Mouse (Mus musculus): Measurements from ENCODE around the gene Arpc5.
"Not testable (repeated sequence)": the region's sequence is repeated elsewhere in the genome, so short reads cannot be mapped to it uniquely, and the experiment has no call there.

Arpc5 gene

GRCm38 (mm10) chr1:152779071-152779737, 12.9 kb downstream of the Arpc5 start:
- DNase-seq (ENCODE audit: low read depth, low spot score), result peak; percentile 87

GRCm38 (mm10) chr1:152784620-152785019, 18.3 kb downstream of the Arpc5 start:
- no peak for DNase-seq (ENCODE audit: low read depth, low spot score)

GRCm38 (mm10) chr1:152785446-152785845, 19.1 kb downstream of the Arpc5 start:
- not testable (repeated sequence) for DNase-seq (ENCODE audit: low read depth, low spot score)

GRCm38 (mm10) chr1:152786953-152787352, 20.6 kb downstream of the Arpc5 start:
- DNase-seq (ENCODE audit: low read depth, low spot score), result no peak

- DNase-seq (ENCODE audit: low read depth, low spot score), result no peak
These were observed 21.8 kb downstream of the Arpc5 start for GRCm38 (mm10) chr1:152788121-152788660.

GRCm38 (mm10) chr1:152790254-152790653, 23.9 kb downstream of the Arpc5 start:
- peak; percentile 94 for DNase-seq (ENCODE audit: low read depth, low spot score)

GRCm38 (mm10) chr1:152790821-152791220, 24.5 kb downstream of the Arpc5 start:
- peak; percentile 68 for DNase-seq (ENCODE audit: low read depth, low spot score)

- DNase-seq (ENCODE audit: low read depth, low spot score), result peak; percentile 55
These were observed 24.9 kb downstream of the Arpc5 start for GRCm38 (mm10) chr1:152791269-152791668.

GRCm38 (mm10) chr1:152792736-152793494, 26.6 kb downstream of the Arpc5 start:
- peak; percentile 74 for DNase-seq (ENCODE audit: low read depth, low spot score)

GRCm38 (mm10) chr1:152793495-152794130, 27.3 kb downstream of the Arpc5 start:
- peak; percentile 92 for DNase-seq (ENCODE audit: low read depth, low spot score)

GRCm38 (mm10) chr1:152795688-152796255, 29.4 kb downstream of the Arpc5 start:
- peak; percentile 59 for DNase-seq (ENCODE audit: low read depth, low spot score)

GRCm38 (mm10) chr1:152796683-152797263, 30.4 kb downstream of the Arpc5 start:
- peak; percentile 43 for DNase-seq (ENCODE audit: low read depth, low spot score)

- DNase-seq (ENCODE audit: low read depth, low spot score), result peak; percentile 29
These were observed 31.8 kb downstream of the Arpc5 start for GRCm38 (mm10) chr1:152798125-152798524.

- DNase-seq (ENCODE audit: low read depth, low spot score), result peak; percentile 72
These were observed 33.6 kb downstream of the Arpc5 start, which contains the start of gene Ncf2 for GRCm38 (mm10) chr1:152799897-152800296. Gene Ncf2, plus strand, starts transcription at chr1:152800194.

- DNase-seq (ENCODE audit: low read depth, low spot score), result no peak
These were observed 34.4 kb downstream of the Arpc5 start for GRCm38 (mm10) chr1:152800633-152801176.

GRCm38 (mm10) chr1:152804907-152805306, 38.6 kb downstream of the Arpc5 start:
- DNase-seq (ENCODE audit: low read depth, low spot score), result no peak

- DNase-seq (ENCODE audit: low read depth, low spot score), result no peak
These were observed 41.5 kb downstream of the Arpc5 start for GRCm38 (mm10) chr1:152807619-152808391.

GRCm38 (mm10) chr1:152808392-152808680, 42.0 kb downstream of the Arpc5 start:
- DNase-seq (ENCODE audit: low read depth, low spot score), result no peak

- DNase-seq (ENCODE audit: low read depth, low spot score), result peak; percentile 83
These were observed 43.4 kb downstream of the Arpc5 start for GRCm38 (mm10) chr1:152809541-152810252.

All from ZHBTc4 (cell line).